Mouse (Mus musculus) R1 (cell line): ENCODE measurements at regions not wholly inside any gene's neighbourhood (a gene's known extent, or its start where the extent isn't known, plus 50 kb on each side); places are given as distances from the start of the nearest gene placed in this dataset.
A peak's percentile ranks its signal among the peaks of the same experiment; 100 is the strongest.

Experiments used
- DNase-seq: peaks from one replicate; pipeline ENCODE4 v3.0.0-alpha.2; 2018; ENCODE audit warnings: low read depth, low spot score

GRCm38 (mm10) chr13:83872887-83873286 lies 349.2 kb upstream of the Tmem161b start:
- no peak for DNase-seq

GRCm38 (mm10) chr13:83879561-83879960 lies 342.5 kb upstream of the Tmem161b start:
- no peak for DNase-seq

GRCm38 (mm10) chr13:83880305-83880704 lies 341.8 kb upstream of the Tmem161b start:
- DNase-seq, result peak; percentile 10

DNA sequence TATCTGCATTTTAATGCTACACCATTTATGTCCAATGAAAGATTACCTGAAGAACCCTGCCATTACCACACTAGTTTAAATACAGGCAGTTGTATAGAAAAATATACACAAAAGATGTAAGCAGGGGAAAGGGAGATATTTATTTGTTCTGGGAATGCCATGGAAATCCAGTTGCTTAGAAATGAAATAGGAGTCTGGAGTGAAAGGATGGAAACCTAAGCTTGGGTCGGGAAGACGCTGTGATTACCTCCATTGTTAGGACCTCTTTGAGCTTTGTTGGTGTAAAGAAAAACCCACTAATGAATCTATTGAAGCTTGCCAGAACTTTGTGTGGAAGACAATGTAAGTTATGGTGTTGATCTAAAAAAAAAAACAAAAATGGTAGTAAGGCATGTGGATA lies 341.3 kb upstream of the Tmem161b start:
- DNase-seq, result no peak

GRCm38 (mm10) chr13:83882839-83883238 lies 339.3 kb upstream of the Tmem161b start:
- DNase-seq, result no peak

DNA sequence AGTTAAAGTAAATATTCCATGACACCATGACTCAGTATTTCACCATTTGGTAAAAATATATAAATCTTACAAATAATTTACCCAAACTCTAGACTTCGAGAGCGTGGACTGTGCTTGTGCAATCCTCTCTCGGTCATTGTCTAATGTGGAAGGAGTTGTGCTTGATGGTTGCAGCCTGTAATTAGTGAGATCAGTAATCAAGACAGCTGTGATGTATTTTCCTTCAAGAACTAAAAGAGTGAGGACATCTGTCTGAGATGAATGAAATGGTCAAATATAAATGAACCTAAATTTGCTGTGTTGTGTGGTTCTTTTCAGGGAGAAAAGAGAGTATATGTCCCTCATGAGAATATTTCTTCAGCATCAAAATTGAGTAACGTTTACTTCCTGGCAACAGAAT lies 338.3 kb upstream of the Tmem161b start:
- no peak for DNase-seq

DNA sequence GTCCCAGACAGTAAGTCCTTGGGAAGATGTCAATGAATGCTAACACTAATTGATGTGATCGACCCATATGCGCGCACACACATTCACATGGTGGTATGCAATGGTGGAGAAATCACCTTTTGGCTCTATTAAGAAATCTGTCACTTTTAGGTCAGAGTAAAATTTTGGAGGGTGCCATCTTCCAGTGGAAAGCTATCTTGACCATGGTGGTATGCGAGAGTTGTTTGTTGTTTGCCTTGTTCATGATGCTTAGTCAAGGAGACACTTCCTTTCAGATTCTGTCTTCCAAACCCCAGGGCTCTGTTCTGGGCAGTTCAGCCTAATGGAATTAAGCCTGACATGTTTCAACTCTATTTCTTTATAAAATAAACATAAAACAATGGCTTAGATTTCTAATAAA lies 337.9 kb upstream of the Tmem161b start:
- DNase-seq, result no peak

DNA sequence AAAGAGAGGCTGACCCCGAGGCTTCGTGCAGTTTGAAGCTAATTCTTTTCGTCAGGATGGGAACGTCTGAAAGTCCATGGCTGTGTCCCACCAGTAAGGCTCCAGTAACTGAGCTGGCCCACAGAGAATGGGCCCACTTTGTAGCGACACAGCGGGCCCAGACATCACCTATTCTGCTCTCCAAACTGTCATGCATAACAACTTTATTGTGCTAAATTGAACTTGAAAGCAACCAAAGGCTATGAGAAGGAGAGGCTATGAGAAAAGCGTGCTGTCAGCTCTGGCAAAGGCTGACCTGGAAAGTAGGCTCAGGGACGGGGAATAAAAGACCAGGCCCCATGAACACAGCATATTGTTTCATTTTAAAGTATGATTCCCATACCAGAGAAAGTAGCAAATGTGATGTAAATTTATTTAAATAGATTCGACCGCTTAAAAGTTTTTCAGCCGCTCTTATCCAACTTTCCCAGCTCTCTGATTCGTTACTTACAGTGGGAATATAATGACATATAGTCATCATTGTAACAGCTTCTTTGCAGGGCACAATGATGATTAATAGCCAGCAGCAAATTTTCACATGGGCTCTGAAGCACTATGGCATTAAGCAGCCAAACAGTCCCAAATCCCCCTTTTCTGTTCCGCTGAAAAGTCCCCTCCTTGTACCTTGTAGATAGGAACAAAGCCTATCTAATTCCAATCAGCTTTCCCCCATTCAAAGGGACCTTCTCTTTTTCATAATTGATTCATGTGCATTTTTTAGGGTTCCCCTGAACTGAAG lies 337.1 kb upstream of the Tmem161b start:
- DNase-seq, result no peak

- DNase-seq, result no peak
These were observed 336.4 kb upstream of the Tmem161b start for GRCm38 (mm10) chr13:83885729-83886128.

- DNase-seq, result no peak
These were observed 307.4 kb upstream of the Tmem161b start for GRCm38 (mm10) chr13:83914697-83915096.

- peak; percentile 88 for DNase-seq
These were observed 289.3 kb upstream of the Tmem161b start for GRCm38 (mm10) chr13:83932761-83933160.

GRCm38 (mm10) chr13:83946495-83946894 lies 275.6 kb upstream of the Tmem161b start:
- no peak for DNase-seq

GRCm38 (mm10) chr13:83951163-83951562 lies 270.9 kb upstream of the Tmem161b start:
- DNase-seq, result no peak

GRCm38 (mm10) chr13:83951808-83952207 lies 270.3 kb upstream of the Tmem161b start:
- no peak for DNase-seq

GRCm38 (mm10) chr13:83952353-83952752 lies 269.7 kb upstream of the Tmem161b start:
- no peak for DNase-seq

DNA sequence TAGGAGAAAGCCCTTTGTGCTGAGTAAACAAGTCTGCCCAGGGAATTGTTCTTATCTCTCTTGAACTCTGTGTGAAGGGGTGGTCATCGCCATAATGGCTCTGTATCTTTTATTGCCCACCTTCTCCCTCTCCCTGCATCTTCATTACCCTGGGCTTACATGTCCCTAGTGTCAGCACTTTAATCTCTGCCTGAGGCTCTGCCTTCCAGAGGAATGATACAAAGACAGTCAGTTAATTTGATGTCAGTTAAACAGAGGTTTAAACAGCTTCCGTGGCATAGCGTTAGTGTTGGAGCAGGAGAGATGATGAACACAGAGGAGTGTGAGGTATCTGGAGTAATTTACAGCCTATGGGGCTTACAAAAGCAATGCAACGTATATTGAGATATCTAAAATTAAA lies 269.2 kb upstream of the Tmem161b start:
- no peak for DNase-seq

GRCm38 (mm10) chr13:83955701-83956100 lies 266.4 kb upstream of the Tmem161b start:
- DNase-seq, result no peak

GRCm38 (mm10) chr13:83978541-83978940 lies 243.6 kb upstream of the Tmem161b start:
- no peak for DNase-seq

GRCm38 (mm10) chr13:83979535-83979934 lies 242.6 kb upstream of the Tmem161b start:
- no peak for DNase-seq

DNA sequence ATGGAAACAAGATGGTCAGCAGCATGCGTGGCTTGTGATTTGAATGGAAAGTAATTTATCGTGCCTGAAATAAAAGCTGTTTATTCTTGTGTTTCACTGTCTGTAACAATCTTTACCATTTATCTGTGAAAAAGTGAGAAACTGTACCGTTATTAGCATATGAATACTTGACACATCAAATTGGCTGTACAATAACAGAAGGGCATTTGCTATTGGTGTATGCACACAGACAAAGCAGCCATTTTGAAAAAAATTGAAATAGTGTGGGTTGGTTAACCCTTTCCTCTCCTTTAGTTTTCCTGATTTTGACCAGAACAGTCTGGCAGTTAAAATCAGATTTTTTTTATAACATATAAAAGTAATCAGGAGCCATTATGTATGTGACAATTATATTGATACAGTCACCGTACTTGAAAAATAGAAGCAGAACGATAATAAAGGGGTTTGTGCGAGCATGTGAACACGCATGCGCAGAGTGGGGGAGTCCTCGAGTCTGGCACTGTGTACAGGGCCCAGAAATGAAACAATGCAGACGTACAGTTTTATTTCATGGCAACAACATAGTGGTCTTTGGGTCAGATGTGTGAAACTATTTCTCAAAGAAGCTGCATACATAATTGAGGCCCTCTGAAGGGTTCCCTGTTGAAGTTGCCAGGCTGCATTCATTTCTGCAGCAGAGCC lies 237.3 kb upstream of the Tmem161b start:
- DNase-seq, result no peak

- no peak for DNase-seq
These were observed 234.2 kb upstream of the Tmem161b start for GRCm38 (mm10) chr13:83987746-83988423.

DNA sequence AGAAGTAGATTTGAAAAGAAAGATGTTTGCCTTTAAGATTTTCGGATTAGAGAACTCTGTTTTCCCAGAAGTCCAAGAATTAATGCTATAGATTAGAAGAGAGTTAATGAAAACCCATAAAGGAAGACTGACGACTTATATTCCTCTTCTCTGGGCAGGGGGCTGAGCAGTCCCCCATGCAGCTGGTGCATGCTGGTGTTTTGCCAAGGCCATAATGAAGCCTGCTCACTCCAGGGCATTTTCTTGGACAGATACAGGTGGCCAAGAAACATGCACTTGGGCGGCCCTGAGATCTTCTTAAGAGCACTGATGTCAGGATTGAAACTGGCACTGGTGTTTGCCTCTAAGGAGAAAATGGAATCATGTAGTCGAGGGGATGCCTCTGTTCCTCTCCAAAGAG lies 233.6 kb upstream of the Tmem161b start:
- no peak for DNase-seq
